Mouse (Mus musculus) heart, adult 8-10 months (tissue): Measurements from ENCODE around the gene Rbfox1. TPM values are rescaled to one million over a fixed set of nuclear protein-coding genes. Genes with fewer than 3 reads are reported as not detected.

ENCODE experiments used
- DNase-seq: peaks from one replicate; pipeline ENCODE4 v3.0.0; 2022; ENCODE audit warnings: low spot score
- total RNA-seq, 4 experiments: library from RNA; stranded (reverse); gene quantifications; 2 replicates each; pipeline ENCODE4 v1.2.4; 2022

Gene Rbfox1
- total RNA-seq, 4 experiments from 2014 or later = 56.3 to 71.2 (median 62.0) TPM

DNA sequence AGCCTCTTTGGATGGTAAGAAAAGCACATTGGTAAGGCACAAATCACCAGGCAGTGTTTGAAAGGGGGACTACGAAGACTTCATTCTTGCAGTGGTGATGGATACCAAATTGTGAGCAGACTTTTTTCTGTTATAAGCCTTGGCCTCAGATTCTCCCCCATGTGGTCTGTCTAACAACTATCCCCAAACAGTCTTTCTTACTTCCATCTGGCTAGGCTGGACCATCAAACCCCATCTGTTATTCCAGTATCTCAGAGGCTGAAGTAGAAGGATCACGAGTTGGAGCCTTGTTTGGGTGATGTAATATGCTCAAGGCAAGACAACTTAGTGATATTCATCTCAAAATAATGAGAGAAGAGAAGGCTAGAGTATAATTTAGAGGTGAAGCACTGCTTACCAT, 922.7 kb downstream of the Rbfox1 start:
- no peak for DNase-seq

DNA sequence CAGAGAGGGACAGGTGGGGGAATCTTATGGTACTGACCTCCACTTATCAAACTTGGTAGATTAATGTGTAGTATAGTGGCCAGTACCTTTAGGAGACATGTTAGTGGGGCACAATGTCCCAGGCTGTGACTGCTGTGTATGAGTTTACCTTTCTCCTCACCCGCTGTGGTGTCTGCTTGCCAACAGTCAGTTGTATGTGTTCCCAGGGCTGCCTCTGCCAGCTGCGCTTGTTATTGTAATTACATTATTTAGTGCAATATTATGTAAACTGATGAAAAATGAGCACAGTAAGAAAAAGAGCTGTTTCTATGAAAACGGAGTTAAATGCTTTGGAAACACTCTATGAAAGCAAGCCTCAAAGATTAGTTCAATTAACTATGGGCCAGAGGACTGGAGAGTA, 928.7 kb downstream of the Rbfox1 start:
- no peak for DNase-seq

DNA sequence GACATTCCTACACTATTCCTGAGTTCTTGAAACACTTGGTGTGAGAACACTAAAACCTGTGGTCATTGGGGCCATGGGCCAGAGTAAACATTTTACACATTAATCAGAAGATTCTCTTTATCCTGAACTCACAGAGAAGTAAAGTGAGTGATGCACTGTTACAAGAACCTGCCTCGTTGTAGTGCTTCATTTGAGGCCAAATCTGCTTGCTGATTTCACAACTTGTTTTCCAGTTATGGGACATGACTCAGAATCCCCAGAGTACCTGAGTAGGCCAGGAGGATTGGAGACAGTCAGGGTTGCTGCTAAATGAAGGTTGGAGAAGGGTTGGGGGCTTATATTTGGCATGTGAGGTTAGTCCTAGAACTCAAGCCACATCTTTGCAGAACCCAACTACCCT, 936.6 kb downstream of the Rbfox1 start:
- no peak for DNase-seq

DNA sequence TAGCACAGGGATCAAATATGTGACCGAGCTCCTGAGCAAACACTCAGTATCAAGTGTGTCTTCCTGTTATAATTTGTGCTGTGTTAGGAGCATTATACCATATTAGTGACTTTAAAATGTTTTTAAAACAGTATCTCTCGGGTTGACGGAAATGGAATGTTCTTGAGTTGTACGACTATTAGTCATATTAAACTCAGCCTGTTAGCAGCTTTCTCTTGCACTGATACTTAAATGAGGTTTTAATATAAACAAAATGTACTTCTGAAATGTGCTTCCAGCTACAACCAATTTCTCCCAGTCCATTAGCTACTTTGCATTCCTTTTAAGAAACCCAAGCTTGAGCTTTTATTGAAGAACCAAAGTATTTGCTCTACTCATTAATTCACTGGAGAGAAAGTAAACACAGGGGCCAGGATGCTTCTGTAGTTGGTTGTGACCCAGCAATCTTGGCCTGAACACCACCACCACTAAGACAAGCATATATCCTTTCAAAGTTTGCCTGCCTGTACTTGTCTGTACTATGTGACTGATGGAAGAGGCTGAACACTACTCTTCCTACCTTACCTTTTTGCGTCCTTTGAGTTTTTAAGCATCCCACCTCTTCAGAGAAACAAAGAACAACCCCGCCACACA, 944.9 kb downstream of the Rbfox1 start:
- no peak for DNase-seq

DNA sequence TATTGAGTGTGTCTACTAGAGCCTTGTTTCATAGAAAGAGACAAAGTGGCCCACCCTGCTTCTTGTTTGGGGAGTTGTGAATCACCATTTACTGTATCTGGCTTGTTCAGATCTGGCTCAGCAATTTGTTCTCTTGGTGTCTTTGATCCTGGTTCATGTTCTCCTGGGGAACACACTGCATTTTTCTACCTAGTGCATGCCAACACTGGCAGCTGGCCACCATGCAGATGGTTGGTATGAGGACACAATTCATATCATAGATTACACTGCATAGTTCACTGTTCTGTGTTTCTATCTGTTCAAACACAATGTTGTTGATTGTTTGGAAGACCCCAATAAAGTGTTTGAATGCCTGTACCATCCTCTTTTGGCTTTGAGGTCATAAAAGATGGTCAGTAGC, 948.3 kb downstream of the Rbfox1 start:
- DNase-seq = no peak

- DNase-seq = no peak
Measured at GRCm38 (mm10) chr16:6835051-6835450, 949.9 kb downstream of the Rbfox1 start.

GRCm38 (mm10) chr16:6839299-6839995, 954.3 kb downstream of the Rbfox1 start:
- peak; percentile 23 for DNase-seq

GRCm38 (mm10) chr16:6840007-6840406, 954.9 kb downstream of the Rbfox1 start:
- no peak for DNase-seq

DNA sequence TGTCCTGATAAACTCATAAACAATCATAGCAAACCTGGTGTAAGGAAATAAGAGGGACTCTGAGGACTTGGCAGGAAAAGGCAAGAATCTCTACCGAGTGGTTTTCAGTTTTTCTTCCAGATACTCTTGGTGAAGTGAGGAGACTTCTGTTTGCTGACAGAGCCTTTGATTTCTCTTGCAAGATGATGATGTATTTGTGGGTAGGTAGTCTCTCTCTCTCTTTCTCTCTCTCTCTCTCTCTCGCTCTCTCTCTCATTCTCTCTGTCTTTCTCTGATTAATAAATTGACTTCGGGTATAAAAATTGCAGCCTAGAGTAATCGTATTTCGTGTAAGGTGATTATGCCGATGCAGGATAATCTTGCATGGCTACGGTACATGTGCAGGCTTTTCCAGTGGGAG, 955.3 kb downstream of the Rbfox1 start:
- no peak for DNase-seq

DNA sequence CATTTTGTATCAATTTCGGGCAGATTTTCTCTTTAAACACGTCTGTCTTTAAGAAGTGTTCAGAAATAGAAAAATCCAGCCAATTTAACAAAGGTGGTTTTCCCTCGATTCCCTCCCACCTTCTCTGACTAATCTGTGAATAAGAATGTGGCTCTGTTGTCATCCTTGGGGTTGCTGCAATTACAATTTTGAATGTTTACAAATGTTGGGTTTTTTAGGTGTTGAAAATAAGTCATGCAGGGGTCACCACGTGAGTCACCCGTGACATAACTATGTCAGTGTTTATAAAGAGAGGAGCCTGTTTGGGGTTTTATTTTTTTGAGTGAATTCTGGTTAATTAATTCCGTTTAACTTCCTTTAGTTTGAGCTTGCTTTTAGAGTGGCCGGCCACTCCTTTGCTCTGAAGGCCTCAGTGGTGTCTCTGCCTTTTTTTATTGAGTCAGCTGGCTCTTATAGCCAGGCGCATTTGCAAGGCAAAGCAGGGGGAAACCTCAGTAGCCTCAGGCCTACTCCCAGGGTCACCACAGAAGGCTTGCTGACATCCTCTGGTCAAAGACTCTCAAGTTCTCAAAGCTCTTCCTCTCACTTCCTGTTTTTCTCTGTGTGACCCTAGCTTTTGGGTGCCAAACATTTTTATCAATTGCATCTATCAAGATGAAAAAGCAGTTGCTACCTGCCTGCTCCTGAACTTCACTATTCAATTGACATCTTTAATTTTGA, 957.1 kb downstream of the Rbfox1 start:
- DNase-seq = no peak

DNA sequence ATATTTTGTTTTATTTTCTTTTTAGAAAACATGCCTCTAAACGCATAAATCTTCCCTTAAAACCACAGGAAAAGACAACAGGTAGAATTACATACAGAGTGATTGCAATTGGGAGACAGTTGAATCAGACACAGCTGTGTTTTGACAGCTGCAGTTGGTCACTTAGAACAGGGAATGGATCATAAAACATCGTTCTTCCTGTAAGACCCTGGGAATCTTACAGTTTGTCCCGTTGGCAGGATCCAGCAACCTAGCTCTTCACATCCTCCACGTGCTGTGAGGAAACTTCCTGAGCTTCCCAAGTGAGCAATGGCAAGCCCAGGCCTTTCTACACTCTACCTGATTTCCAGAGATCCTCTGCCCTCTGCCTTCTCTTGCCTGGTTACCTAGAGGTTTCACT, 959.5 kb downstream of the Rbfox1 start:
- DNase-seq = no peak

GRCm38 (mm10) chr16:6851393-6851792, 966.2 kb downstream of the Rbfox1 start:
- no peak for DNase-seq

DNA sequence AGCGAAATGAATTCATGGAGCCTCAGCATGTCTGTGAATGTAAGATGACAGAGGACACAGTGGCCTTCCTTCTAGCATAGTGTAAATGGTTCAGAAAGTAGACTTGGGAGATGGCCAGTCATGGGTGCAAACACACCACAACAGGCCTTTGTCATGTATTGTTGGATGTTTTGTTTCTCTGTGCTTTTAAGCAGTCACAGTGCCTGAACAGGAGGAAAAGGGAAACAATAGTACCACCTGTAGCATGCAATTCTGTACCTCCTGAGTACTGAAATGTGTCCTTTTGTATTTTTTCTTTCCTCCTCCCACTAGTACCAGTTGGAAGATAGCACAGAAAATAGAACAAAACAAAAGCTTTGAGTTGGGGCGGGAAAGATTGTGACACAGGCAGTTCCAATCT, 968.6 kb downstream of the Rbfox1 start:
- no peak for DNase-seq

GRCm38 (mm10) chr16:6861656-6862055, 976.5 kb downstream of the Rbfox1 start:
- no peak for DNase-seq

DNA sequence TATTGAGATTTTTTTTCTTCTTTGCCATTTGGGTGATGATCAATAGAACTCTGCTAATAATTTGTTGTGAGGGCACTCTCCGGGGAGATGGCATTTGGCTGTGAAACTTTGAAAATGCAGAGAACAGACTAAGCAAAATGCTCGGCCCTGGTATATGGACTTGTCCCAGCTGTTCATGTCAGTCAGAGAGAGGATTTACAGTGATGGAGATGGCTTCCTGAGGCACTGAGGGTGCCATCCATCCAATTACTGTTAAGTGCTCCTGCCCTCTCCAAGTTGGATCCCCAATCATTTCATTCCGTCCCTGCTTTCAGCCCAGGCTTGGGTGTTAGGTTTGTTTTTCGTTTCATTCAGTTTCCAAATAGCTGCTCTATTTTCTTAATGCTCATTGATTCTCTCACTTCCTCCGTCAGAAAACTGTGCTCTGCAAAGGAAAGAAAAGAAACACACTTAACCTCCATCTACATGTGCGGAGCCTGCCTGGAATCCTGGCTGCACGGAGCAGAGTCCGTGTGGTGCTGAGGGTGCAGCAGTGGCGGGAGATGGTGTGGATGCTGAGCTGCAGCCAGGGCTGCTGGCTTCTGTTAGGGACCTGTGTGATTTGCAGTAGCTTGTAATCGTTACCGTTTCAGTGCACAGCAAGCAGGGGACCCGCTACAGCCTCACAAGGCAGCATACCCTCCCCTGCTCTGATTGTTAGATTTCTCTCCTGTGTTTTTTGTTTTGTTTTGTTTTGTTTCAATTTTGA, 997.7 kb downstream of the Rbfox1 start:
- DNase-seq = no peak

DNA sequence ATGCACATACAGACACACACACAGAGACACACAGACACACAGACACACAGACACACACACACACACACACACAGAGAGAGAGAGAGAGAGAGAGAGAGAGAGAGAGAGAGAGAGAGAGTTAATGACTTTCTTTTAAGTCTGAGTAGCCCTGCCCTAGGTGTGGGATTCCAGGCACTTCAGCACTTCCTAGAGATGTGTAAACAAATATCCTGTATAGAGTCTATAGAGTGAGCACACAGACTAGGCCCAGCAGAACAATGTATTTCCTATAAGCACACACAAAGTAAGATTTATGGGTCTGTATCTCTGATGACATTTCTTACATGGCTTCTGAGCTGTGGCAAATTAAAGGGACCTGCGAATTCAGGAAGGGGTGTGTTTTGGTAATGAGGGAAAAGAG, 998.6 kb downstream of the Rbfox1 start:
- DNase-seq = no peak

GRCm38 (mm10) chr16:6885617-6886016, 1000.5 kb downstream of the Rbfox1 start:
- no peak for DNase-seq

GRCm38 (mm10) chr16:6889221-6889620, 1004.1 kb downstream of the Rbfox1 start:
- peak; percentile 16 for DNase-seq

- DNase-seq = no peak
Measured at GRCm38 (mm10) chr16:6897734-6898133, 1012.6 kb downstream of the Rbfox1 start.

- peak; percentile 17 for DNase-seq
Measured at GRCm38 (mm10) chr16:6900006-6900405, 1014.9 kb downstream of the Rbfox1 start.

DNA sequence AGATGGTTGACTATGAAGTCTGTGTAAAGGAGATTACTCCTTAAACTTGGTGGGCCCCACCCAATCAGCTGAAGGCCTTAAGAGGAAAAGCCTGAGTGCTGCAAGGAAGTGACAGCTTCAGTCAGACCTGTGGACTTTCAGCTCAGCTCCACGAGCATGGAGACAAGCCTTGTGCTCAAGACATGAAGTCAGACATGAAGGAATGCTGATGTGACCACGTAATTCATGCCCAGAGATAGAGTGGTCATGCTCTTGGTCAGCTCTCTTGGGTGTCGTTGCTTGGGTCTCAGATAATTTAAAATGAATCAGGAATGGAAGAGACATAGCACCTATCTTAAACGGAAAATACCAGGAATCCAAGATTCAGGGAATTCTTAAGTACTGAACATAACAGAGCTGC, 1019.8 kb downstream of the Rbfox1 start:
- DNase-seq = no peak

GRCm38 (mm10) chr16:6906001-6906400, 1020.8 kb downstream of the Rbfox1 start:
- no peak for DNase-seq
